8 mouse cellular contexts compared by ENCODE assay signal in genomic region chr12:85270319-85270718, GRCm38 (mm10). TPM values are rescaled to one million over a fixed set of nuclear protein-coding genes. Genes with fewer than 3 reads are reported as not detected.
A peak's percentile ranks its signal among the peaks of the same experiment; 100 is the strongest.
DNase-seq lines count a peak whose midpoint lies in the region; ATAC-seq and TF ChIP-seq lines count a peak whose summit lies in the region.

Mlh3 (minus strand) TSS chr12:85270599.

- DNase-seq in MEL-GATA-1-ER (ENCODE audit: extremely low read depth, low read depth), result peak; percentile 72
- DNase-seq in cerebellum, adult 9-11 months, result peak; percentile 97
- DNase-seq in frontal cortex, postnatal 10 days (ENCODE audit: low spot score in 2 of 2), result peak; percentile 73 to 82
- peak; percentile 78 to 84 for DNase-seq in layer of hippocampus, postnatal 10 days (ENCODE audit: low spot score in 2 of 2)
- DNase-seq in lung, postnatal 0 days (ENCODE audit: low spot score), result peak; percentile 91
- peak; percentile 68 for DNase-seq in ovary, postnatal 14 days (ENCODE audit: low spot score)
- peak; percentile 67 to 86 for DNase-seq in thymus, postnatal 10 days (ENCODE audit: low spot score in 2 of 2)

- TF ChIP-seq EP300 in lung, postnatal 0 days (IDR thresholded peaks at IDR 0.05), result no peak

- peak; percentile 95 for ATAC-seq in hindbrain, embryonic 12.5 days (ENCODE audit: low FRiP score)
- ATAC-seq in lung, postnatal 0 days, result peak; percentile 87

- H3K27ac ChIP-seq in hindbrain, embryonic 12.5 days, result peak within 1 kb of the TSS; percentile 84
- H3K27ac ChIP-seq in lung, postnatal 0 days (ENCODE audit: low read length), result no peak within 1 kb of the TSS

- H3K9ac ChIP-seq in hindbrain, embryonic 12.5 days, result peak within 1 kb of the TSS; percentile 65
- peak within 1 kb of the TSS; percentile 46 for H3K9ac ChIP-seq in lung, postnatal 0 days (replicated peaks; ENCODE audit: low read depth)

- WGBS in hindbrain, embryonic 12.5 days, result under 1% methylated on average over 35 of the region's 35 CpGs
- 3% methylated on average over 34 of the region's 35 CpGs for WGBS in lung, postnatal 0 days

- peaks cover 3% of the 10 kb centered on the region; the same call in 1 of the 2 replicates for H3K4me1 ChIP-seq in hindbrain, embryonic 12.5 days
- no peaks in the 10 kb centered on the region; the same call in 1 of the 2 replicates for H3K4me1 ChIP-seq in lung, postnatal 0 days (ENCODE audit: insufficient read depth, low read depth, low read length)

- no peaks in the 10 kb centered on the region for H3K27me3 ChIP-seq in hindbrain, embryonic 12.5 days
- H3K27me3 ChIP-seq in lung, postnatal 0 days (replicated peaks; ENCODE audit: insufficient read depth, low read length), result no peaks in the 10 kb centered on the region

- peak within 1 kb of the TSS; percentile 52 for H3K4me2 ChIP-seq in hindbrain, embryonic 12.5 days (replicated peaks)
- H3K4me2 ChIP-seq in lung, postnatal 0 days (replicated peaks; ENCODE audit: low read depth, low read length), result peak within 1 kb of the TSS; percentile 50

- peak; percentile 69 for TF ChIP-seq CTCF in lung, postnatal 0 days (IDR thresholded peaks at IDR 0.05)

- H3K4me3 ChIP-seq in hindbrain, embryonic 12.5 days, result peak within 1 kb of the TSS; percentile 49
- H3K4me3 ChIP-seq in lung, postnatal 0 days (ENCODE audit: low read depth, low read length), result peak within 1 kb of the TSS; percentile 53

- no peaks in the 10 kb centered on the region; the same call in 1 of the 2 replicates for H3K36me3 ChIP-seq in hindbrain, embryonic 12.5 days
- H3K36me3 ChIP-seq in lung, postnatal 0 days (ENCODE audit: insufficient read depth, low read length), result no peaks in the 10 kb centered on the region

- H3K9me3 ChIP-seq in hindbrain, embryonic 12.5 days (replicated peaks), result no peaks in the 10 kb centered on the region
- no peaks in the 10 kb centered on the region for H3K9me3 ChIP-seq in lung, postnatal 0 days (ENCODE audit: low read length)

RNA-seq across cellular contexts. Expression of gene Mlh3, which starts in this region (rescaled TPM):
- 9.1 and 9.8 TPM in 2 replicates for polyA plus RNA-seq in hindbrain, embryonic 12.5 days (2016; fragmentation: Nextera tagmentation; extraction: Ambion mirVana)
- total RNA-seq in layer of hippocampus, postnatal 10 days (2021), result 10 to 100 TPM; 12.3 to 13.3 TPM
- 4.2 and 5.0 TPM in 2 replicates for polyA plus RNA-seq in lung, postnatal 0 days (2015; fragmentation: Nextera tagmentation; extraction: Ambion mirVana)
